Mouse (Mus musculus): ENCODE data around the gene Fgfr2.
"Not testable (repeated sequence)": the region's sequence is repeated elsewhere in the genome, so short reads cannot be mapped to it uniquely, and the experiment has no call there.

The Fgfr2 gene

GRCm38 (mm10) chr7:130533316-130534260 lies 2589.6 kb downstream of the Fgfr2 start:
- peak; percentile 59 to 63 for DNase-seq (ENCODE audit: low spot score in 2 of 2)

- DNase-seq (ENCODE audit: low spot score in 2 of 2) = not testable (repeated sequence)
These were observed 2592.0 kb downstream of the Fgfr2 start for GRCm38 (mm10) chr7:130531138-130531537.

- no peak for DNase-seq (ENCODE audit: low spot score in 2 of 2)
These were observed 2595.8 kb downstream of the Fgfr2 start for GRCm38 (mm10) chr7:130527306-130527705.

- no peak for DNase-seq (ENCODE audit: low spot score in 2 of 2)
These were observed 2599.7 kb downstream of the Fgfr2 start for GRCm38 (mm10) chr7:130523451-130523850.

- no peak for DNase-seq (ENCODE audit: low spot score in 2 of 2)
These were observed 2602.2 kb downstream of the Fgfr2 start for GRCm38 (mm10) chr7:130520812-130521422.

GRCm38 (mm10) chr7:130520049-130520425 lies 2603.1 kb downstream of the Fgfr2 start, which contains the start of gene Ate1:
Ate1 (minus strand) TSS chr7:130520369.
- DNase-seq (ENCODE audit: low spot score in 2 of 2) = no peak

- peak; percentile 95 for DNase-seq (ENCODE audit: low spot score in 2 of 2)
These were observed 2603.8 kb downstream of the Fgfr2 start for GRCm38 (mm10) chr7:130519096-130520048.

- no peak for DNase-seq (ENCODE audit: low spot score in 2 of 2)
These were observed 2604.7 kb downstream of the Fgfr2 start for GRCm38 (mm10) chr7:130518213-130519095.

GRCm38 (mm10) chr7:130510243-130510642 lies 2612.9 kb downstream of the Fgfr2 start:
- no peak for DNase-seq (ENCODE audit: low spot score in 2 of 2)

- no peak for DNase-seq (ENCODE audit: low spot score in 2 of 2)
These were observed 2620.1 kb downstream of the Fgfr2 start for GRCm38 (mm10) chr7:130503006-130503405.

GRCm38 (mm10) chr7:130501499-130501898 lies 2621.7 kb downstream of the Fgfr2 start:
- DNase-seq (ENCODE audit: low spot score in 2 of 2) = no peak

GRCm38 (mm10) chr7:130493346-130493745 lies 2629.8 kb downstream of the Fgfr2 start:
- no peak for DNase-seq (ENCODE audit: low spot score in 2 of 2)

GRCm38 (mm10) chr7:130492026-130492425 lies 2631.1 kb downstream of the Fgfr2 start:
- DNase-seq (ENCODE audit: low spot score in 2 of 2) = no peak

GRCm38 (mm10) chr7:130479003-130479402 lies 2644.1 kb downstream of the Fgfr2 start:
- not testable (repeated sequence) for DNase-seq (ENCODE audit: low spot score in 2 of 2)

- DNase-seq (ENCODE audit: low spot score in 2 of 2) = peak in 1 of 2 experiments; percentile 25
These were observed 2647.2 kb downstream of the Fgfr2 start for GRCm38 (mm10) chr7:130475970-130476369.

GRCm38 (mm10) chr7:130473881-130474280 lies 2649.3 kb downstream of the Fgfr2 start:
- DNase-seq (ENCODE audit: low spot score in 2 of 2) = no peak

GRCm38 (mm10) chr7:130472683-130473082 lies 2650.5 kb downstream of the Fgfr2 start:
- no peak for DNase-seq (ENCODE audit: low spot score in 2 of 2)

- DNase-seq (ENCODE audit: low spot score in 2 of 2) = no peak
These were observed 2652.1 kb downstream of the Fgfr2 start for GRCm38 (mm10) chr7:130471045-130471444.

- DNase-seq (ENCODE audit: low spot score in 2 of 2) = no peak
These were observed 2667.4 kb downstream of the Fgfr2 start for GRCm38 (mm10) chr7:130455587-130456246.

GRCm38 (mm10) chr7:130454226-130454625 lies 2668.9 kb downstream of the Fgfr2 start:
- DNase-seq (ENCODE audit: low spot score in 2 of 2) = no peak
